Mouse (Mus musculus): ENCODE measurements around the gene Zfp459.
"Not testable (repeated sequence)": the region's sequence is repeated elsewhere in the genome, so short reads cannot be mapped to it uniquely, and the experiment has no call there.

DNA sequence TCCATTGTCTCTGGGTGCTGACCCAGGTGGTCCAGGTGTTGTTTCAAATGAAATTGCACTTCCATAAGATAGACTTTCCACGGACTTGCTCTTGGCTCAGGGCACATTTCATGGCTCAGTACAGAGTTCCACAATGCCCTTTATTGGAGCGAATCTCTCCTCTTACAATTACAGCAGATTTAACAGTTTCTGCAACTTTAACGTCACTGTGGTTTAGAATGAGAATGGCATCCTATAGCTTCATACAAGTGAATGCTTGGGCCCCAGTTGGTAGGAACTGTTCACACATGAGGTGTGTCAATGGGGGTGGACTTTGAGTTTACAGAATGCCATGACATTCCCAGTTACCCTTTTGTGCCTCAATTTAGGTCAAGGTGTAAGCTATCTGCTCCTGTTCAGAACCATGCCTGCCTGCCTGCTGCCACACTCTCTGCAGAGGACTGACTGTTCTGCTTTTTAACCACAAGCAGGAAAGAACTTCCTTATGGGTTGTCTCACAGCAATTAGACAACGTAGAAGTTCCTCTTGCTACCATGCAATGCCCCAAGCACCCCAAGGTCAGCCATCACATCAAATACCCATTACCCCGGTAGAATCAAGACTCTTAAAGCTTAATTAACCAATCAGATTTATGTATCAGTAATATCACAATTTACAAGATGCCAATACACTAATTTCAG lies 42.4 kb upstream of the Zfp459 start:
- not testable (repeated sequence) for TF ChIP-seq CTCF (IDR thresholded peaks at IDR 0.05; ENCODE audit: insufficient read depth, low read length); POLR2A (IDR thresholded peaks at IDR 0.05; ENCODE audit: borderline replicate concordance, extremely low read depth, low read depth, low read length)

All from lung, adult 2 months (tissue).